ENCODE assay signal across 14 mouse cellular contexts in genomic region chr4:126371497-126371896, GRCm38 (mm10). TPM values are rescaled to one million over a fixed set of nuclear protein-coding genes. Genes with fewer than 3 reads are reported as not detected.
A peak's percentile ranks its signal among the peaks of the same experiment; 100 is the strongest.
DNase-seq lines count a peak whose midpoint lies in the region; ATAC-seq lines count a peak whose summit lies in the region.
"Had no signal": no experiment of that assay in that cellular context is flagged by ENCODE, and none has a peak within 500 bp of the region (broad histone marks: within the 10 kb centered on the region; RNA-seq: fewer than 3 reads in every experiment).

No protein-coding gene starts in this region.

- H3K9me3 ChIP-seq in embryonic facial prominence, embryonic 14.5 days (ENCODE audit: control insufficient read depth, low read length): no peaks in the 10 kb centered on the region
- no peaks in the 10 kb centered on the region for H3K9me3 ChIP-seq in embryonic facial prominence, embryonic 10.5 days
- no peaks in the 10 kb centered on the region for H3K9me3 ChIP-seq in lung, embryonic 16.5 days (ENCODE audit: control insufficient read depth, low read length)
- H3K9me3 ChIP-seq in hindbrain, embryonic 12.5 days (replicated peaks): no peaks in the 10 kb centered on the region
- H3K9me3 ChIP-seq: hindbrain, embryonic 13.5 days; midbrain, embryonic 15.5 days had no signal

- H3K4me1 ChIP-seq in embryonic facial prominence, embryonic 14.5 days (ENCODE audit: control insufficient read depth, insufficient read depth, low read length): no peaks in the 10 kb centered on the region
- no peaks in the 10 kb centered on the region for H3K4me1 ChIP-seq in embryonic facial prominence, embryonic 10.5 days
- no peaks in the 10 kb centered on the region for H3K4me1 ChIP-seq in lung, embryonic 16.5 days (replicated peaks; ENCODE audit: control insufficient read depth, insufficient read depth, low read length)
- H3K4me1 ChIP-seq in hindbrain, embryonic 12.5 days: no peaks in the 10 kb centered on the region
- H3K4me1 ChIP-seq: hindbrain, embryonic 13.5 days; midbrain, embryonic 15.5 days had no signal

- H3K4me2 ChIP-seq in embryonic facial prominence, embryonic 14.5 days (ENCODE audit: low read depth, low read length): no peak overlapping the region
- no peak overlapping the region for H3K4me2 ChIP-seq in lung, embryonic 16.5 days (ENCODE audit: low read depth, low read length)
- H3K4me2 ChIP-seq in hindbrain, embryonic 12.5 days (replicated peaks): no peak overlapping the region
- H3K4me2 ChIP-seq: hindbrain, embryonic 13.5 days; midbrain, embryonic 15.5 days had no signal

- 82% methylated on average over 9 of the region's 9 CpGs for WGBS in embryonic facial prominence, embryonic 14.5 days
- 89% methylated on average over 9 of the region's 9 CpGs for WGBS in embryonic facial prominence, embryonic 10.5 days
- WGBS in lung, embryonic 16.5 days: 58% methylated on average over 9 of the region's 9 CpGs
- 95% methylated on average over 9 of the region's 9 CpGs for WGBS in hindbrain, embryonic 12.5 days

- H3K36me3 ChIP-seq in embryonic facial prominence, embryonic 14.5 days (ENCODE audit: control insufficient read depth, insufficient read depth, low read length): peaks cover 25% of the 10 kb centered on the region
- H3K36me3 ChIP-seq in embryonic facial prominence, embryonic 10.5 days (replicated peaks): peaks cover 35% of the 10 kb centered on the region
- H3K36me3 ChIP-seq in lung, embryonic 16.5 days (ENCODE audit: control insufficient read depth, insufficient read depth, low read length): peaks cover 5% of the 10 kb centered on the region; the same call in 1 of the 2 replicates
- peaks cover 21% of the 10 kb centered on the region for H3K36me3 ChIP-seq in hindbrain, embryonic 12.5 days

- DNase-seq in embryonic facial prominence, embryonic 14.5 days (ENCODE audit: low spot score): peak; percentile 23
- no peak for DNase-seq in embryonic facial prominence, embryonic 10.5 days (ENCODE audit: low spot score)
- peak; percentile 75 for DNase-seq in 3134 (ENCODE audit: extremely low read depth, insufficient read length, low spot score)
- peak; percentile 33 for DNase-seq in brain, adult 2 months (ENCODE audit: low read depth, low spot score)
- DNase-seq in gastrocnemius, adult 18-20 months (ENCODE audit: low spot score): no peak
- no peak for DNase-seq in cerebellum, postnatal 4 days (ENCODE audit: low spot score in 2 of 2)
- DNase-seq: kidney, adult 9 months; spleen, adult 18-20 months had no signal

- no peak overlapping the region for H3K27ac ChIP-seq in embryonic facial prominence, embryonic 14.5 days (replicated peaks; ENCODE audit: low read depth, low read length)
- H3K27ac ChIP-seq in embryonic facial prominence, embryonic 10.5 days (replicated peaks): no peak overlapping the region
- no peak overlapping the region for H3K27ac ChIP-seq in lung, embryonic 16.5 days (ENCODE audit: low read length)
- no peak overlapping the region for H3K27ac ChIP-seq in hindbrain, embryonic 12.5 days
- H3K27ac ChIP-seq: hindbrain, embryonic 13.5 days; liver, embryonic 14.5 days; midbrain, embryonic 15.5 days had no signal

- no peak overlapping the region for H3K9ac ChIP-seq in embryonic facial prominence, embryonic 14.5 days (ENCODE audit: low read depth, low read length)
- no peak overlapping the region for H3K9ac ChIP-seq in lung, embryonic 16.5 days (ENCODE audit: low read length)
- H3K9ac ChIP-seq in hindbrain, embryonic 12.5 days: no peak overlapping the region
- H3K9ac ChIP-seq: hindbrain, embryonic 13.5 days; liver, embryonic 14.5 days; midbrain, embryonic 15.5 days had no signal

- no peaks in the 10 kb centered on the region for H3K27me3 ChIP-seq in embryonic facial prominence, embryonic 14.5 days (replicated peaks; ENCODE audit: control insufficient read depth, insufficient read depth, low read length)
- H3K27me3 ChIP-seq in embryonic facial prominence, embryonic 10.5 days (replicated peaks; ENCODE audit: low read depth, poor library complexity, severe bottlenecking): no peaks in the 10 kb centered on the region
- no peaks in the 10 kb centered on the region for H3K27me3 ChIP-seq in lung, embryonic 16.5 days (ENCODE audit: control insufficient read depth, insufficient read depth, low read depth, low read length)
- H3K27me3 ChIP-seq in hindbrain, embryonic 12.5 days: no peaks in the 10 kb centered on the region
- H3K27me3 ChIP-seq: hindbrain, embryonic 13.5 days; midbrain, embryonic 15.5 days had no signal

- H3K4me3 ChIP-seq in embryonic facial prominence, embryonic 14.5 days (ENCODE audit: low read depth, low read length): no peak overlapping the region
- no peak overlapping the region for H3K4me3 ChIP-seq in embryonic facial prominence, embryonic 10.5 days
- H3K4me3 ChIP-seq in lung, embryonic 16.5 days (ENCODE audit: low read length): no peak overlapping the region
- no peak overlapping the region for H3K4me3 ChIP-seq in hindbrain, embryonic 12.5 days
- H3K4me3 ChIP-seq: hindbrain, embryonic 13.5 days; midbrain, embryonic 15.5 days had no signal

- ATAC-seq in embryonic facial prominence, embryonic 14.5 days (ENCODE audit: low read depth): no peak
- ATAC-seq in lung, embryonic 16.5 days (ENCODE audit: low read depth): peak; percentile 57; the same call in 1 of the 2 replicates
- ATAC-seq in hindbrain, embryonic 12.5 days (ENCODE audit: low FRiP score): no peak
- ATAC-seq: midbrain, embryonic 15.5 days had no signal

RNA-seq across cellular contexts. Expression of gene Tekt2, which starts 46.0 kb away (rescaled TPM):
- polyA plus RNA-seq in embryonic facial prominence, embryonic 14.5 days (2014; fragmentation: Nextera tagmentation; extraction: Ambion mirVana): 13.9 and 15.4 TPM in 2 replicates
- polyA plus RNA-seq in embryonic facial prominence, embryonic 10.5 days (2016; fragmentation: Nextera tagmentation; extraction: Ambion mirVana): 1.4 TPM in 2 replicates
- 13.2 and 14.9 TPM in 2 replicates for polyA plus RNA-seq in lung, embryonic 16.5 days (2015; fragmentation: Nextera tagmentation; extraction: Ambion mirVana)
- total RNA-seq in gastrocnemius, adult 18-20 months (2021): under 1 TPM; 0.62 to 0.66 TPM
- polyA plus RNA-seq in hindbrain, embryonic 12.5 days (2016; fragmentation: Nextera tagmentation; extraction: Ambion mirVana): 6.3 and 6.7 TPM in 2 replicates
- total RNA-seq: neutrophil, adult 5-6 weeks had no signal

RNA-seq across cellular contexts. Expression of gene Adprhl2, which starts 50.0 kb away (rescaled TPM):
- polyA plus RNA-seq in embryonic facial prominence, embryonic 14.5 days (2014; fragmentation: Nextera tagmentation; extraction: Ambion mirVana): 49.7 and 60.1 TPM in 2 replicates
- 92.3 and 93.2 TPM in 2 replicates for polyA plus RNA-seq in embryonic facial prominence, embryonic 10.5 days (2016; fragmentation: Nextera tagmentation; extraction: Ambion mirVana)
- polyA plus RNA-seq in lung, embryonic 16.5 days (2015; fragmentation: Nextera tagmentation; extraction: Ambion mirVana): 61.0 and 65.3 TPM in 2 replicates
- total RNA-seq in gastrocnemius, adult 18-20 months (2021): 1 to 10 TPM; 6.7 to 8.7 TPM
- polyA plus RNA-seq in hindbrain, embryonic 12.5 days (2016; fragmentation: Nextera tagmentation; extraction: Ambion mirVana): 65.2 and 74.3 TPM in 2 replicates

RNA-seq across cellular contexts. Expression of gene Ago3, which starts 57.9 kb away (rescaled TPM):
- 11.9 and 12.9 TPM in 2 replicates for polyA plus RNA-seq in embryonic facial prominence, embryonic 14.5 days (2014; fragmentation: Nextera tagmentation; extraction: Ambion mirVana)
- 15.1 and 15.6 TPM in 2 replicates for polyA plus RNA-seq in embryonic facial prominence, embryonic 10.5 days (2016; fragmentation: Nextera tagmentation; extraction: Ambion mirVana)
- polyA plus RNA-seq in lung, embryonic 16.5 days (2015; fragmentation: Nextera tagmentation; extraction: Ambion mirVana): 17.9 and 19.7 TPM in 2 replicates
- 1 to 10 TPM; 7.6 TPM for total RNA-seq in gastrocnemius, adult 18-20 months (2021)
- polyA plus RNA-seq in hindbrain, embryonic 12.5 days (2016; fragmentation: Nextera tagmentation; extraction: Ambion mirVana): 21.6 and 22.2 TPM in 2 replicates

Comparison
In these comparisons a context has a peak if more than half of its experiments do, and no peak if none do; other contexts are left out.
1. DNase-seq: peak in embryonic facial prominence, embryonic 14.5 days (single experiment), 3134 (single experiment) and brain, adult 2 months (single experiment); none in embryonic facial prominence, embryonic 10.5 days (single experiment), gastrocnemius, adult 18-20 months (single experiment) and cerebellum, postnatal 4 days (0 of 2).